Mouse (Mus musculus): ENCODE results near the gene Susd6. TPM values are rescaled to one million over a fixed set of nuclear protein-coding genes. Genes with fewer than 3 reads are reported as not detected.

Gene Susd6
- polyA plus RNA-seq, 1 experiment from 2014 or later, result 21.7 TPM

DNA sequence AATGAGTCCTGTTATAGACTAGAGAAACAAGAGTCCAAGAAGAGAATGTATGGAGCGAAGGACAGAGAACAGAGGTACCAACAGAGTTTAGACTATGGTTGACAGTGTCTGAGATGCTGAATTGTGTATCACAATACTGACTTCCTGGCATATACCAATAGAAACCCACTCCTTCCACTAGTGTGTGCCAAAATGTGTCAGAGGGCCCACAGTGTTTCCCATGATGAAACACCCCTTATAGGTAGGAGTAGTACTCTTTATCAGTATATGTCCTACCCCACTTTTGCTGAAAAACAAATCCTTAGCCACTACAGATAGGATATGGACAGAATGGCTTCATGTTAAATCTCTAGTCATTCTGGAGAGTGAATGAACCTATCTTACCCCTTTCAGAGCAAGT, 52.3 kb downstream of the Susd6 start:
- Histone ChIP-seq H3K9me3 (ENCODE audit: control insufficient read depth, low read length) (no peaks in the 10 kb centered on the region), H3K36me3 (ENCODE audit: control insufficient read depth, insufficient read depth, low read length) (no peaks in the 10 kb centered on the region), H3K4me3 (ENCODE audit: low read depth, low read length) (no peak overlapping the region), H3K4me2 (no peak overlapping the region), H3K27me3 (replicated peaks; ENCODE audit: control insufficient read depth, insufficient read depth, low read length) (no peaks in the 10 kb centered on the region), H3K9ac (ENCODE audit: low read depth, low read length) (no peak overlapping the region), H3K27ac (ENCODE audit: low read depth, low read length) (no peak overlapping the region), H3K4me1 (replicated peaks; ENCODE audit: control insufficient read depth, insufficient read depth, low read length) (peaks cover 24% of the 10 kb centered on the region)
- ATAC-seq (replicated peaks; ENCODE audit: low FRiP score), result no peak
- 96% methylated on average over 1 of the region's 1 CpGs for WGBS
- DNase-seq (ENCODE audit: low spot score), result no peak

- Histone ChIP-seq H3K27me3 (replicated peaks; ENCODE audit: control insufficient read depth, insufficient read depth, low read length) (no peaks in the 10 kb centered on the region), H3K9ac (ENCODE audit: low read depth, low read length) (no peak overlapping the region), H3K4me2 (no peak overlapping the region), H3K4me3 (ENCODE audit: low read depth, low read length) (no peak overlapping the region), H3K4me1 (replicated peaks; ENCODE audit: control insufficient read depth, insufficient read depth, low read length) (peaks cover 24% of the 10 kb centered on the region), H3K36me3 (ENCODE audit: control insufficient read depth, insufficient read depth, low read length) (no peaks in the 10 kb centered on the region), H3K27ac (ENCODE audit: low read depth, low read length) (no peak overlapping the region), H3K9me3 (ENCODE audit: control insufficient read depth, low read length) (no peaks in the 10 kb centered on the region)
- ATAC-seq (replicated peaks; ENCODE audit: low FRiP score) (no peak), DNase-seq (ENCODE audit: low spot score) (no peak)
- 77% methylated on average over 2 of the region's 2 CpGs for WGBS
Measured at GRCm38 (mm10) chr12:80843236-80843635, 52.9 kb downstream of the Susd6 start.

- no peak for DNase-seq (ENCODE audit: low spot score)
- no peak overlapping the region for H3K4me2 ChIP-seq
Measured at GRCm38 (mm10) chr12:80843651-80844444, 53.5 kb downstream of the Susd6 start.

GRCm38 (mm10) chr12:80845901-80846300, 55.6 kb downstream of the Susd6 start:
- Histone ChIP-seq H3K9me3 (ENCODE audit: control insufficient read depth, low read length) (no peaks in the 10 kb centered on the region), H3K27me3 (replicated peaks; ENCODE audit: control insufficient read depth, insufficient read depth, low read length) (no peaks in the 10 kb centered on the region), H3K4me2 (no peak overlapping the region), H3K4me1 (replicated peaks; ENCODE audit: control insufficient read depth, insufficient read depth, low read length) (peaks cover 24% of the 10 kb centered on the region), H3K4me3 (ENCODE audit: low read depth, low read length) (no peak overlapping the region), H3K36me3 (ENCODE audit: control insufficient read depth, insufficient read depth, low read length) (no peaks in the 10 kb centered on the region), H3K27ac (ENCODE audit: low read depth, low read length) (no peak overlapping the region), H3K9ac (ENCODE audit: low read depth, low read length) (no peak overlapping the region)
- no peak for DNase-seq (ENCODE audit: low spot score)
- 87% methylated on average over 1 of the region's 1 CpGs for WGBS
- no peak for ATAC-seq (replicated peaks; ENCODE audit: low FRiP score)

More at GRCm38 (mm10) chr12:80843651-80844444, 53.5 kb downstream of the Susd6 start:
- 77% methylated on average over 4 of the region's 4 CpGs for WGBS
- Histone ChIP-seq H3K4me1 (replicated peaks; ENCODE audit: control insufficient read depth, insufficient read depth, low read length) (peaks cover 24% of the 10 kb centered on the region), H3K36me3 (ENCODE audit: control insufficient read depth, insufficient read depth, low read length) (no peaks in the 10 kb centered on the region), H3K27ac (ENCODE audit: low read depth, low read length) (no peak overlapping the region), H3K9me3 (ENCODE audit: control insufficient read depth, low read length) (no peaks in the 10 kb centered on the region), H3K9ac (ENCODE audit: low read depth, low read length) (no peak overlapping the region), H3K4me3 (ENCODE audit: low read depth, low read length) (no peak overlapping the region), H3K27me3 (replicated peaks; ENCODE audit: control insufficient read depth, insufficient read depth, low read length) (no peaks in the 10 kb centered on the region)
- ATAC-seq (replicated peaks; ENCODE audit: low FRiP score), result no peak

DNA sequence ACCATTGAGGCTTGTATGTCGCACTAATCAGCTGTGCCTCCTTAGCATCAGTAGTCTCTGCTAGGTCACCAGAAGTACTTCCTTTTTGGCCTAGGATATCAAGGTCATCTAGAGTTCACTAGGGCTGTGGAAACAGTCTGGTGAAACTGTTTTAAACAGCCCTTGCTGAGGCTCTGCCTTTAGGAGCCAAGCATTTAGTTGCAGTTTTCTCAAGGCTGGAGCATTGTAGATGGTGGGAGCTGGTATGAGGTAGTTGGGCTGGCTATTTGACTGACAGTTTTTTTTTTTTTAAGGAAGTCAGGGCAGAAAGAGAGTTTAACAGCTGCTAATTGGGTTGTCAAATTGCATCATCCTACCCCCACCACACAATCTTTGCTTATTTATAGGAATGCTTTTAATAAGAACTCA, 56.6 kb downstream of the Susd6 start:
- H3K4me2 ChIP-seq, result no peak overlapping the region
- ATAC-seq (replicated peaks; ENCODE audit: low FRiP score) (no peak), DNase-seq (ENCODE audit: low spot score) (no peak)
- H3K4me3 ChIP-seq (ENCODE audit: low read depth, low read length), result no peak overlapping the region
- no peaks in the 10 kb centered on the region for H3K27me3 ChIP-seq (replicated peaks; ENCODE audit: control insufficient read depth, insufficient read depth, low read length)
- WGBS, result 28% methylated on average over 1 of the region's 1 CpGs
- H3K9ac ChIP-seq (ENCODE audit: low read depth, low read length), result no peak overlapping the region
- no peaks in the 10 kb centered on the region for H3K9me3 ChIP-seq (ENCODE audit: control insufficient read depth, low read length)
- H3K36me3 ChIP-seq (ENCODE audit: control insufficient read depth, insufficient read depth, low read length), result no peaks in the 10 kb centered on the region
- H3K27ac ChIP-seq (ENCODE audit: low read depth, low read length), result no peak overlapping the region
- H3K4me1 ChIP-seq (replicated peaks; ENCODE audit: control insufficient read depth, insufficient read depth, low read length), result peaks cover 26% of the 10 kb centered on the region

DNA sequence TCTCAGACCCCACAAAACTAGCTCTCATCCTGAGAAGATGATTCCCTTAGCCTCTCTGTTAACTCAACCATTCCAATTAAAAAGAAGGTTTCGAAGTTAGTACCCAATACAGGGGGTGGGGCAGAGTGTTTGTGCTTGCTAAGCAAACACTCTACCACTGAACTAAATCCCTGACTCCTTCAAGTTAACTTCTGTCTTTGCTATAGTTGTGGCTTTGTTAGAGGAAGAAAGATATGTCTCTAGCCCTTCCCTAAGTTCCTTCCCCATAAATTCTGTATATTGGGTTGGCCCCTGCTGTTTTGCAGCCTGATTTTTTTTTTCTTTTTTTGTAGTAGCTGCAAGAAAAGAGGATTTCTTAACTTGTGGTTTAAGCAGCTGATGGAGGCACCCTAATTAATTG, 61.7 kb downstream of the Susd6 start:
- no peaks in the 10 kb centered on the region for H3K9me3 ChIP-seq (ENCODE audit: control insufficient read depth, low read length)
- H3K9ac ChIP-seq (ENCODE audit: low read depth, low read length), result no peak overlapping the region
- no peaks in the 10 kb centered on the region for H3K36me3 ChIP-seq (ENCODE audit: control insufficient read depth, insufficient read depth, low read length)
- no peak overlapping the region for H3K4me2 ChIP-seq
- H3K27ac ChIP-seq (ENCODE audit: low read depth, low read length), result no peak overlapping the region
- no peak for DNase-seq (ENCODE audit: low spot score)
- 59% methylated on average over 1 of the region's 1 CpGs for WGBS
- no peak for ATAC-seq (replicated peaks; ENCODE audit: low FRiP score)
- no peaks in the 10 kb centered on the region for H3K27me3 ChIP-seq (replicated peaks; ENCODE audit: control insufficient read depth, insufficient read depth, low read length)
- no peak overlapping the region for H3K4me3 ChIP-seq (ENCODE audit: low read depth, low read length)
- peaks cover 21% of the 10 kb centered on the region for H3K4me1 ChIP-seq (replicated peaks; ENCODE audit: control insufficient read depth, insufficient read depth, low read length)

DNA sequence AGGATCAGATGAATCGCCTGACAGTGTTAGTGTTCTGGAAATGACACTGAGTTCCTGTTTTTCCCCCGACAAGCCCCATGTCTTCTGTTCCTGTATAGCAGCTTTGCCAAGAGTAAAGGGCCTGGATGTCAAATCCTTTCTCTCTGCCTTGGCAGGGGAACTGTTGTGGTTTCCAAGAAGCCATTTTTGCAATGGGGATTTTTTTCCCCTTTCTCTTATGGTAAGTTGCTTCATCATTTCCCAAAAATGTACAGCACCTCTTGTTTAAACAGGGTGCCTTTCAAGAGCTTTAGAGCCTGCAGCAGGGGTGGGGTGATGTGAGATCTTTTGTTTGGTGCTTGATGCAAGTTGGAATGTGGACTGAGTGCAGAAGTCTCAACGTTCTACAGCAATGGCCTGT, 63.4 kb downstream of the Susd6 start:
- Histone ChIP-seq H3K9me3 (ENCODE audit: control insufficient read depth, low read length) (no peaks in the 10 kb centered on the region), H3K36me3 (ENCODE audit: control insufficient read depth, insufficient read depth, low read length) (no peaks in the 10 kb centered on the region), H3K4me1 (replicated peaks; ENCODE audit: control insufficient read depth, insufficient read depth, low read length) (peaks cover 21% of the 10 kb centered on the region), H3K4me2 (no peak overlapping the region), H3K27me3 (replicated peaks; ENCODE audit: control insufficient read depth, insufficient read depth, low read length) (no peaks in the 10 kb centered on the region), H3K27ac (ENCODE audit: low read depth, low read length) (no peak overlapping the region; the same call in 1 of the 2 replicates), H3K9ac (ENCODE audit: low read depth, low read length) (no peak overlapping the region), H3K4me3 (ENCODE audit: low read depth, low read length) (no peak overlapping the region)
- 48% methylated on average over 3 of the region's 3 CpGs for WGBS
- ATAC-seq (replicated peaks; ENCODE audit: low FRiP score) (no peak), DNase-seq (ENCODE audit: low spot score) (no peak)

DNA sequence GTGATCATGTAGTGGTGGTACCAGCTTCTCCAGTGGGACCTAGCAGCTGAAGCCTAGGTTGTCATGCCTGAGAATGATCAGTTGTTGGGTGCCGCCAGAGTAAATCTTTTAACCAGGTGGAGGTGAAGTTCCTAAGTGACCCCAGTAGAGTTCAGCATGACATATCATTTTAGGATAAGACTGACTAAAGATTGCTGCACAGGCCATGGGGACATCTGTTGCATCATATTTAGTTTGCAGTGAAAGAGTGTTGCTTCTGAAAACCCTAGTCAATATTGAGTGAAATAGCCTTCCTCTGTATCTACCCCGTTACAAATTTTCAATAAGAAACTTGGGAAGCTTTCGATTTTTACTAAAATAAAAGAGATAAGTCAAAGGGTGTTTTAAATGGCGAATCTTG, 64.4 kb downstream of the Susd6 start:
- no peak overlapping the region for H3K9ac ChIP-seq (ENCODE audit: low read depth, low read length)
- no peaks in the 10 kb centered on the region for H3K27me3 ChIP-seq (replicated peaks; ENCODE audit: control insufficient read depth, insufficient read depth, low read length)
- H3K27ac ChIP-seq (ENCODE audit: low read depth, low read length), result no peak overlapping the region
- H3K4me1 ChIP-seq (replicated peaks; ENCODE audit: control insufficient read depth, insufficient read depth, low read length), result peaks cover 21% of the 10 kb centered on the region
- no peaks in the 10 kb centered on the region for H3K9me3 ChIP-seq (ENCODE audit: control insufficient read depth, low read length)
- ATAC-seq (replicated peaks; ENCODE audit: low FRiP score) (no peak), DNase-seq (ENCODE audit: low spot score) (no peak)
- no peak overlapping the region for H3K4me2 ChIP-seq
- H3K36me3 ChIP-seq (ENCODE audit: control insufficient read depth, insufficient read depth, low read length), result no peaks in the 10 kb centered on the region
- 90% methylated on average over 4 of the region's 4 CpGs for WGBS
- no peak overlapping the region for H3K4me3 ChIP-seq (ENCODE audit: low read depth, low read length)

- peaks cover 21% of the 10 kb centered on the region for H3K4me1 ChIP-seq (replicated peaks; ENCODE audit: control insufficient read depth, insufficient read depth, low read length)
- H3K4me3 ChIP-seq (ENCODE audit: low read depth, low read length), result no peak overlapping the region
- WGBS, result 86% methylated on average over 2 of the region's 2 CpGs
- ATAC-seq (replicated peaks; ENCODE audit: low FRiP score), result no peak
- no peak overlapping the region for H3K9ac ChIP-seq (ENCODE audit: low read depth, low read length)
- H3K27ac ChIP-seq (ENCODE audit: low read depth, low read length), result peak overlapping the region; percentile 32; the same call in 1 of the 2 replicates
- no peaks in the 10 kb centered on the region for H3K36me3 ChIP-seq (ENCODE audit: control insufficient read depth, insufficient read depth, low read length)
- no peaks in the 10 kb centered on the region for H3K9me3 ChIP-seq (ENCODE audit: control insufficient read depth, low read length)
- no peaks in the 10 kb centered on the region for H3K27me3 ChIP-seq (replicated peaks; ENCODE audit: control insufficient read depth, insufficient read depth, low read length)
- H3K4me2 ChIP-seq, result no peak overlapping the region
- no peak for DNase-seq (ENCODE audit: low spot score)
Measured at GRCm38 (mm10) chr12:80855100-80855499, 64.8 kb downstream of the Susd6 start.

Data from liver, embryonic 11.5 days (tissue).